Mouse (Mus musculus): ENCODE data around the gene Supv3l1.

- no peak for TF ChIP-seq CTCF (IDR thresholded peaks at IDR 0.05; ENCODE audit: low read depth)
- TF ChIP-seq EP300 (optimal IDR thresholded peaks at IDR 0.05), result no peak
These were observed 28.4 kb downstream of the Supv3l1 start for GRCm38 (mm10) chr10:62421127-62421526.
